Mouse (Mus musculus): Measurements from ENCODE around the gene Asap3.

GRCm38 (mm10) chr4:136259916-136260315, 53.8 kb downstream of the Asap3 start:
- TF ChIP-seq CTCF (IDR thresholded peaks at IDR 0.05; ENCODE audit: low read depth) (no peak), EP300 (IDR thresholded peaks at IDR 0.05; ENCODE audit: low read depth) (no peak)

Measured in liver, embryonic 14.5 days (tissue).